Mouse (Mus musculus) bone marrow macrophage, adult 2 months (primary cell): ENCODE measurements around the gene Tnpo3.

Experiments
- CTCF ChIP-seq: IDR thresholded peaks from 2 replicates; pipeline ENCODE4 v1.5.1; 2012; ENCODE audit warnings: low read depth, mild to moderate bottlenecking, low read length, moderate library complexity
- POLR2A ChIP-seq: IDR thresholded peaks from 2 replicates; pipeline ENCODE4 v1.6.1; 2012; ENCODE audit warnings: mild to moderate bottlenecking, low read depth, low read length, borderline replicate concordance

- TF ChIP-seq CTCF (no peak), POLR2A (no peak)
These were observed 57.2 kb downstream of the Tnpo3 start for GRCm38 (mm10) chr6:29552526-29552925.
